Mouse (Mus musculus) embryonic facial prominence, embryonic 10.5 days (tissue): ENCODE results near the gene Phf7. TPM values are rescaled to one million over a fixed set of nuclear protein-coding genes. Genes with fewer than 3 reads are reported as not detected.

ENCODE experiments used
- DNase-seq: peaks from one replicate; pipeline ENCODE4 v3.0.0-alpha.2; 2017; ENCODE audit warnings: low spot score
- H3K27ac ChIP-seq: fragments of 300-500 bp; sonication (generic); replicated peaks from 2 replicates; pipeline ENCODE4 v1.5.1; 2016; ENCODE audit warnings: mild to moderate bottlenecking
- H3K27me3 ChIP-seq: fragments of 300-500 bp; sonication (generic); replicated peaks from 2 replicates; pipeline ENCODE4 v1.6.1; 2016; ENCODE audit warnings: low read depth, mild to moderate bottlenecking; ENCODE audit not compliant: poor library complexity, severe bottlenecking
- H3K36me3 ChIP-seq: fragments of 300-500 bp; sonication (generic); replicated peaks from 2 replicates; pipeline ENCODE4 v1.6.1; 2016; ENCODE audit warnings: mild to moderate bottlenecking, moderate library complexity
- H3K4me1 ChIP-seq: fragments of 300-500 bp; sonication (generic); 2 replicates; pipeline ENCODE4 v1.6.1; 2016
- H3K4me3 ChIP-seq: fragments of 300-500 bp; sonication (generic); 2 replicates; pipeline ENCODE4 v1.5.1; 2016; ENCODE audit warnings: mild to moderate bottlenecking, moderate library complexity
- H3K9me3 ChIP-seq: fragments of 300-500 bp; sonication (generic); 2 replicates; pipeline ENCODE4 v1.6.1; 2016; ENCODE audit warnings: mild to moderate bottlenecking
- WGBS: fragments of 180-500 bp; shearing (Covaris S2); methylation state at CpG from one replicate; pipeline ENCODE4 v1.1.7; 2016; 5-methylcytosine and 5-hydroxymethylcytosine counted together
- polyA plus RNA-seq: library from polyadenylated mRNA; unstranded; fragments of >200 nt; fragmentation: Nextera tagmentation; extraction: Ambion mirVana; gene quantifications from 2 replicates; pipeline ENCODE4 v1.2.1, GENCODE M21; 2016

Gene Phf7
- polyA plus RNA-seq, 1 experiment from 2014 or later: 12.8 TPM

- Histone ChIP-seq H3K4me1 (peaks cover 41% of the 10 kb centered on the region), H3K9me3 (no peaks in the 10 kb centered on the region), H3K4me3 (no peak overlapping the region), H3K27me3 (no peaks in the 10 kb centered on the region), H3K36me3 (no peaks in the 10 kb centered on the region), H3K27ac (no peak overlapping the region)
- DNase-seq: no peak
- WGBS: 80% methylated on average over 4 of the region's 4 CpGs
Observed at GRCm38 (mm10) chr14:31226978-31227377, 24.1 kb downstream of the Phf7 start.

- no peaks in the 10 kb centered on the region for H3K9me3 ChIP-seq
- peak; percentile 77 for DNase-seq
- H3K36me3 ChIP-seq: no peaks in the 10 kb centered on the region
- H3K27ac ChIP-seq: peak within 1 kb of the TSS; percentile 72
- peak within 1 kb of the TSS; percentile 31; the same call in 1 of the 2 replicates for H3K4me3 ChIP-seq
- H3K27me3 ChIP-seq: peaks cover 13% of the 10 kb centered on the region; the same call in 1 of the 2 replicates
- peaks cover 42% of the 10 kb centered on the region for H3K4me1 ChIP-seq
- WGBS: 13% methylated on average over 11 of the region's 11 CpGs
Observed at GRCm38 (mm10) chr14:31217666-31218065, 33.5 kb downstream of the Phf7 start, which contains the start of gene Sema3g. TSS of gene Sema3g (plus strand) at chr14:31217860.

- peak within 1 kb of the TSS; percentile 31; the same call in 1 of the 2 replicates for H3K4me3 ChIP-seq
- peak within 1 kb of the TSS; percentile 72 for H3K27ac ChIP-seq
- H3K27me3 ChIP-seq: peaks cover 14% of the 10 kb centered on the region; the same call in 1 of the 2 replicates
- 67% methylated on average over 2 of the region's 2 CpGs for WGBS
- H3K9me3 ChIP-seq: no peaks in the 10 kb centered on the region
- H3K4me1 ChIP-seq: peaks cover 50% of the 10 kb centered on the region
- DNase-seq: no peak
- no peaks in the 10 kb centered on the region for H3K36me3 ChIP-seq
Observed at GRCm38 (mm10) chr14:31216846-31217245, 34.3 kb downstream of the Phf7 start, which contains the start of gene Nisch. TSS of gene Nisch (minus strand) at chr14:31216946.

GRCm38 (mm10) chr14:31215157-31216002, 35.7 kb downstream of the Phf7 start:
- Histone ChIP-seq H3K4me3 (peak overlapping the region; percentile 16; the same call in 1 of the 2 replicates), H3K36me3 (no peaks in the 10 kb centered on the region), H3K27ac (0 out of 2 replicates have a peak overlapping the region, but pooled peaks have one; percentile 8), H3K9me3 (no peaks in the 10 kb centered on the region), H3K27me3 (peaks cover 14% of the 10 kb centered on the region; the same call in 1 of the 2 replicates), H3K4me1 (peaks cover 38% of the 10 kb centered on the region)
- peak; percentile 74 for DNase-seq
- 34% methylated on average over 15 of the region's 15 CpGs for WGBS

GRCm38 (mm10) chr14:31214684-31215083, 36.4 kb downstream of the Phf7 start:
- H3K9me3 ChIP-seq: no peaks in the 10 kb centered on the region
- H3K27me3 ChIP-seq: peaks cover 14% of the 10 kb centered on the region; the same call in 1 of the 2 replicates
- H3K4me1 ChIP-seq: peaks cover 36% of the 10 kb centered on the region
- no peak overlapping the region for H3K4me3 ChIP-seq
- H3K36me3 ChIP-seq: no peaks in the 10 kb centered on the region
- H3K27ac ChIP-seq: no peak overlapping the region
- no peak for DNase-seq
- 86% methylated on average over 3 of the region's 3 CpGs for WGBS

GRCm38 (mm10) chr14:31213868-31214267, 37.2 kb downstream of the Phf7 start:
- WGBS: 68% methylated on average over 8 of the region's 8 CpGs

GRCm38 (mm10) chr14:31212499-31212898, 38.6 kb downstream of the Phf7 start:
- WGBS: 86% methylated on average over 3 of the region's 3 CpGs
- H3K9me3 ChIP-seq: no peaks in the 10 kb centered on the region
- H3K36me3 ChIP-seq: no peaks in the 10 kb centered on the region
- H3K27ac ChIP-seq: no peak overlapping the region
- DNase-seq: no peak
- peaks cover 28% of the 10 kb centered on the region for H3K4me1 ChIP-seq
- H3K27me3 ChIP-seq: peaks cover 18% of the 10 kb centered on the region; the same call in 1 of the 2 replicates
- H3K4me3 ChIP-seq: no peak overlapping the region

More at GRCm38 (mm10) chr14:31213868-31214267, 37.2 kb downstream of the Phf7 start:
- DNase-seq: no peak
- no peaks in the 10 kb centered on the region for H3K36me3 ChIP-seq
- no peak overlapping the region for H3K27ac ChIP-seq
- H3K27me3 ChIP-seq: peaks cover 16% of the 10 kb centered on the region; the same call in 1 of the 2 replicates
- H3K4me3 ChIP-seq: no peak overlapping the region
- peaks cover 36% of the 10 kb centered on the region for H3K4me1 ChIP-seq
- H3K9me3 ChIP-seq: no peaks in the 10 kb centered on the region

- no peaks in the 10 kb centered on the region for H3K9me3 ChIP-seq
- peaks cover 28% of the 10 kb centered on the region for H3K4me1 ChIP-seq
- H3K4me3 ChIP-seq: no peak overlapping the region
- DNase-seq: no peak
- WGBS: 87% methylated on average over 6 of the region's 6 CpGs
- H3K27me3 ChIP-seq: peaks cover 13% of the 10 kb centered on the region; the same call in 1 of the 2 replicates
- no peak overlapping the region for H3K27ac ChIP-seq
- no peaks in the 10 kb centered on the region for H3K36me3 ChIP-seq
Observed at GRCm38 (mm10) chr14:31211854-31212253, 39.3 kb downstream of the Phf7 start.

GRCm38 (mm10) chr14:31209133-31209557, 42.0 kb downstream of the Phf7 start:
- Histone ChIP-seq H3K27me3 (0 out of 2 replicates have a peak, but pooled peaks cover 7% of the 10 kb centered on the region), H3K9me3 (no peaks in the 10 kb centered on the region), H3K4me1 (peaks cover 37% of the 10 kb centered on the region), H3K4me3 (no peak overlapping the region), H3K27ac (no peak overlapping the region), H3K36me3 (peaks cover 15% of the 10 kb centered on the region)
- no peak for DNase-seq
- WGBS: 78% methylated on average over 4 of the region's 4 CpGs

- WGBS: 80% methylated on average over 2 of the region's 2 CpGs
- H3K4me3 ChIP-seq: peak within 1 kb of the TSS; percentile 90
- H3K9me3 ChIP-seq: no peaks in the 10 kb centered on the region
- H3K4me1 ChIP-seq: peaks cover 37% of the 10 kb centered on the region
- 0 out of 2 replicates have a peak within 1 kb of the TSS, but pooled peaks have one; percentile 97 for H3K27ac ChIP-seq
- DNase-seq: no peak
- 0 out of 2 replicates have a peak, but pooled peaks cover 7% of the 10 kb centered on the region for H3K27me3 ChIP-seq
- peaks cover 25% of the 10 kb centered on the region for H3K36me3 ChIP-seq
Observed at GRCm38 (mm10) chr14:31208084-31208483, 43.0 kb downstream of the Phf7 start, which contains the start of gene Tnnc1. TSS of gene Tnnc1 (plus strand) at chr14:31208312.

GRCm38 (mm10) chr14:31207070-31207830, 43.9 kb downstream of the Phf7 start:
- H3K4me1 ChIP-seq: peaks cover 32% of the 10 kb centered on the region
- 0 out of 2 replicates have a peak, but pooled peaks cover 4% of the 10 kb centered on the region for H3K27me3 ChIP-seq
- H3K9me3 ChIP-seq: no peaks in the 10 kb centered on the region
- H3K36me3 ChIP-seq: peaks cover 34% of the 10 kb centered on the region
- 83% methylated on average over 13 of the region's 13 CpGs for WGBS
- H3K27ac ChIP-seq: peak overlapping the region; percentile 97
- no peak for DNase-seq
- H3K4me3 ChIP-seq: peak overlapping the region; percentile 90

GRCm38 (mm10) chr14:31206472-31206981, 44.6 kb downstream of the Phf7 start:
- Histone ChIP-seq H3K9me3 (no peaks in the 10 kb centered on the region), H3K4me1 (peaks cover 28% of the 10 kb centered on the region), H3K27ac (peak overlapping the region; percentile 97), H3K4me3 (peak overlapping the region; percentile 90), H3K27me3 (0 out of 2 replicates have a peak, but pooled peaks cover 4% of the 10 kb centered on the region), H3K36me3 (peaks cover 41% of the 10 kb centered on the region)
- DNase-seq: peak; percentile 98
- under 1% methylated on average over 48 of the region's 48 CpGs for WGBS
